Mouse (Mus musculus) retina, postnatal 7 days (tissue): ENCODE data around the gene Gxylt1.
A peak's percentile ranks its signal among the peaks of the same experiment; 100 is the strongest.
"Not testable (repeated sequence)": the region's sequence is repeated elsewhere in the genome, so short reads cannot be mapped to it uniquely, and the experiment has no call there.

Experiments used
- DNase-seq: peaks from one replicate; pipeline ENCODE4 v3.0.0-alpha.2; 2012; ENCODE audit warnings: low read depth, low spot score

Gene Gxylt1

DNA sequence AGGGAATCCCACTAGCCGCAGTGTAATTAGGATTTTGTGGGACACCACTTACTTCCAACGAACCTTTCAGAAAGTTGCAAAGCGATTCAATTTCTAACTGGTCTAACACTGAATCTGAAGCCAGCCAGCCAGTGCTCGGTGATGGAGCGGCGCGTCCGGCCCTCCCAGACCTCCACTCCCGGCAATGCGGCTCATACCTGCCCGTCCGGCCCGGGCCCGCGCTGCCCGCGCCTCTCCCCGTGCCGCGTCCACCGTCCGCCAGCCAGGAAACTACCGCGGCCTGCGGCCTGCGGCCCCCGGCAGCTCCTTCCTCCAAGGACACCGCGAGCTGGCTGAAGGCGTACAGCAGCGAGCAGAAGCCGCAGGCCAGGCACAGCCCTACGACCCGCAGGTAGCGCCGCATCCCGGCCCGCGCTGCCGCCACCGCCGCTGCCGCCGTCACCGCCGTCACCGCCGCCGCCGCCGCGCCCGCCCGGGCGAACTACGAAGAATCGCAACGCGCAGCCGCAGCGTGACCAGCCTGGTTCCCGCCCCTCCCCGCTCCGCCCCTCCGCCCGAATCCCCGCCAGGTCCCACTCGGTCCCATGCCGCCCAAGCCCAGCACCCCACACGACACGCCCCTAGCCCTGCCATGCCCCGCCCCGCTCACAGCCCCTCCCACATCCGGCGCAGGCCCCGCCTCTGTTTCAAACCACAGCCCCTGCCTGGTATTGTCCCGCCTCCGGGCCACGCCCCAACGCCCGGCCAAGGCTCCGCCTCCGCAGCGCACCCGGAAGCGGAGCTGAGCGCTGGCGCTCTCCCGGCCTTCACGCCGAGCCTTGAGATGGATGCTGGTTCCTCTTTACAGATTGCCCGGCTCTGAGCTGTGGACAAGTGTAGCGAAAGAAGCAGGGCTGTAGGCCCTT, at the start of gene Gxylt1:
Gene Gxylt1 (minus strand): TSS at position 501 of the 905 bp plus-strand sequence.
- peak; percentile 93 for DNase-seq

DNA sequence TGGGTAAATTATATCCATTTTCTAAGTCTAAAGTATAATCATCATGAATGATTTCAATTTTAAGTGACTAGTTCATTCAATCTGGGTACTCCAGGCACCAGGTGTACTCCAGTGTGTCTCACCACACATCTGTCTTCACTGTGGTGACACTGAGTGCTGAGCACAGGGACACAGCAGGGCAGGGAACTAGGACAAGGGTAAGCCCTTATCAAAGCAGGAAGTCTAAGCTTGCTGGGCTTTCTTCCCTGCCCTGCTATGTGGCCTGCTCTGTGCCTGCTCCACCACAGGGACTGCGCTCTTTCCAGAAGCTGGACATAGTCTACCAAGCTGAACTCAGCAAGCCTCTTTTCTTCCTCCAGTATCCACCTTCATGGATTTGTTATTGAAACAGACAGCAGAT, 43.8 kb upstream of the Gxylt1 start:
- DNase-seq, result no peak

DNA sequence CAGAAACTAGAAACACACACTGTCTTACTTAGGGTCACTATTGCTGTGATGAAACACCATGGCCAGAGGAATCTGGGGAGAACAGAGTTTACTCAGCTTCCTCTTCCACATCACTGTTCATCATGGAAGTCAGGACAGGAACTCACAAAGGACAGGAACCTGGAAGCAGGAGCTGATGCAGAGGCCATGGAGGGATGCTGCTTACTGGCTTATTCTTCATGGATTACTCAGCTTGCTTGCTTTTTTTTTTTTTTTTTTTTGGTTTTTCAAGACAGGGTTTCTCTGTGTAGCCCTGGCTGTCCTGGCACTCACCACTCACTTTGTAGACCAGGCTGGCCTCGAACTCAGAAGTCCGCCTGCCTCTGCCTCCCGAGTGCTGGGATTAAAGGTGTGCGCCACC, 35.3 kb upstream of the Gxylt1 start:
- DNase-seq, result not testable (repeated sequence)

DNA sequence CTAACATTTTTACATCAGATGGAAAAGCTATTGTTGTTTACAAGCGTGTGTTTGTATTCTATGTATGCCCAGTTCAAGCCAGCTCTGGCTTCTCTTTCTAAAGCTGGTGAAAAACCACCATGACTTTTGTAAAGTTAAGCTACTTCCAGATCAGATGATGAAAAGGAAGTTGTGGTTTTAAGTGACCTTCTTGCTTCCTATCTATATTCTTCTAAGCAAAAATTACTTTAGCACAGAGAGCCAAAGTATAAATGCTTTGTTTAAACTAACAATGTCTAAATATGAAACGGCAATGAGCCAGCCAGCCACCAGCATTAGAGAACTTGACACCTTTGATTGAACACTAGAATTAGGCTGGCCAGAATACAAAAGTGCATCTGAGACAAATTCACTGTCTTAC, 23.2 kb upstream of the Gxylt1 start:
- DNase-seq, result no peak

DNA sequence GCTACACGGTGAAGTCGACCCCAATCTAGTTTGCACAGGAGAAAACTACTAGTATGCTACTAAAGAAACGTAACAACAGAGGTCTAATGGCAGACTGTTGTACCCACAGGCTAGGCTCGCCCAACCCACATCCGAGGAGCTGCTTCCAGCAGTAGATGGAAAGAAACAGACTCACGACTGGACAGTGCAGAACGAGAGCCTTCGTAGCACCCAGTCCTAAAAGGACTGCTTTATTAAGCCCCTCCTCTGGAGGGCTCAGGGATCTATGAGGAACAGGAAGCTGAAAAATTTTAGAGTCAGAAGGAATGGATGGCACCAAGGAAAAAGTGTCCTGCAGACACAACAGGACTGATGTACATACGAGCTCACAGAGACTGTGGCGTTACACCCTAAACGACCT, 19.5 kb upstream of the Gxylt1 start:
- no peak for DNase-seq

DNA sequence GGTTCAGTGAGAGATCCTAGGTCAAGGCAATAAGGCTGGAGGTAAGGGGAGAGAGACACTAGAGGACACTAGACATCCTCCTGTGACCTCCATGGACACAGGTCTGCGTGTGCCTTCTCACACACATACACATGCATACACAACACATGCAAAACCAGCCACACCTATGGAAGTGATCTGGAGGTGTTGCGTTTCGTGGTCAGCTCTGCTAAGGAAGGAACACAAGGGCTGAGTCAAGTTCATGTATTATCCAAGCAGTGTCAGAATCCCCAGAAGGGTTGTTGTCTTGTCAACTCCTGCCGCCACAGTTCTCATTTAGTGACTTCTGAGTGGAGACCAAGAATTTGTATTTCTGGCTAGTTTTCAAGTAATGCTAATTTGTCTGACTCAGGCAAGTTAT, 13.3 kb upstream of the Gxylt1 start:
- DNase-seq, result no peak

DNA sequence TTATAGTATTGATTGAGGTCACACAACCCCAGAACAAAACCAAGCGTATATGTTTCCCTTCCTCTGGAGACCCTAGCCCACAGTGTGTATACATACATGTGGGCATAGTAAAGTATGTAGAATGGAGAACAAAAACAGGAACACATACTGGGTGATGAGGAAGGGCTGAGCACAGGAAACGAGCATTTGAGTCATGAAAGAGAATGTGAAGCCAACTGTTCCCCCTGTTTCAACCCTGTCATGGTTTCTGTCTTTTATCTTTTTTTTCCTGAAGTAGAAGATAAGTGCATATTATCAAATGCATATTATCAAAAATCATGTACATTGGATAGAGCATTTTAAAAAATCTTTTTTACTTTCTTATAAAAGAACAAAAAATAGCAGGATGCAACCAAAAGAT, 12.6 kb upstream of the Gxylt1 start:
- DNase-seq, result no peak

DNA sequence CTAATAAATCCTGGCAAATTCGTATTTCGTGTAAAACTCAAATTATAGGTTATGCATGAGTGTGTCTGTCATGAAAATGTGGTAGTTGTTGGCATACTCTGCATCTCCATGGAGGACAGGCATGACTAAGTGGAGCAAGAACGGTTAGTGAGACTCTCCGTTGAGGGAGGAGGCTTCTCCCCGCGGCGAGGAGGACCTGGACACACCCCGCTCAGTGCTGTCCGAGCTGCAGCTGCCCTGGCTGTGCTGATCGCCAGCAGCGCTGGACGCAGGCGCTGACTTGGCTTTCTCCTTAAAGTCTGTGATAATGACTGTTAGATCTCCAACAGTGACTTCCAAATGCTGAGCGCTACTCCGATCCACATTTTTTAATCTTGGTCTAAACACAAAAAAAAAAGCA, 10.3 kb upstream of the Gxylt1 start:
- no peak for DNase-seq

DNA sequence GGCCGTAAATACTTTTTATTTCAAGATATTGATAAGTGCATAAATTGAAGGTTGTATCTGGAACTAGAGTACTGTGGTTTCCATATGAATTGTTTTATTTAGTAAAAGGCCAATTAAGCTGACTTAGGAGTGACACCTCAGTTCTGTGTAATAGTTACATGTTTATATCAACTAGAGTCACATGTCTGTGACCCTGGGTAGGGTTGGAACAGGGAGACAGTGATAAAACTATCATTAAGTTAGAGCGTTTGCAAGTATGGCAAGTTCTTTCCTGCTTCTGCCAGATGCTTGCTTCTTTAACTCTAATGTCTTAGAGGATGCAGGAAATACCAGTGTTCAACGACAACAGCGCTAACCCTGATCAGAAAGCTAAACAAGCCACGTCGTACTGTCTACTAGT, 9.3 kb upstream of the Gxylt1 start:
- DNase-seq, result no peak

DNA sequence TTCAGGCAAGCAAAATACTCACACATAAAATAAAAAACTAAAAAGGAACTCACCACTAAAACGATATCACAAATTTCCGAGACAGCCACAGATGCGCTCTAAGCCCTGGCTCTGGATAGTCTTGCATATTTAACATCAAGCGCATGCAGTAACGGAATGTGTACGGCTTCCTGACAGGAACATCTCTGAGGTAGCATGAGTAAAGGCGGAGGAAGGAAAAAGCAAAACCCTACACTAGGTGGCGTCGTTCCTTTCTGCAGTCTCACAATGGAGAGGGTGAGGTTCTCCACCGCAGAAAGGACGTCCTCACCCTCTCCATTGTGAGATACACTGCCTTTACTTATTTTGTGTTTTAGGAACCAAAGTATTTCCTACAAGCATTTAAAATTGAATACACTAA, 8.4 kb upstream of the Gxylt1 start:
- no peak for DNase-seq

DNA sequence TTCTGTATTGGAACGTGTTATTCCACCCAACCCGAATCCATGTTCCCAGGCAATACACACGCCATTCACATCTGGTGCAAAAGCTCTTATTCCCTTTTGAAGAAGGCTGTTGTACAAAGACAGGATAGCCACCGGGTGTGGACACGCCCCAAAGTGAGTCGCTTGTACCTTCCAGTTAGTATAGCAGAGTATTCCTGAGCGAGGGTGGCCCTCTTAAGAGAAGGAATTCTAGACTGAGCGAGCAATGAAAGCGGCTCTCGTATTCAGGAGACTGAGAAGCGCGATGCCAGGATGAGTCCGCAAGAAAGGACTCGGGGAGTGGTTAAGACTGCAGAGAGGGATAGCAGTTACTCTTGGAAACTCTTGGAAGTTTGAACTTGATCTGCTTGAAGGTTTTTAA, 1.3 kb upstream of the Gxylt1 start:
- no peak for DNase-seq

DNA sequence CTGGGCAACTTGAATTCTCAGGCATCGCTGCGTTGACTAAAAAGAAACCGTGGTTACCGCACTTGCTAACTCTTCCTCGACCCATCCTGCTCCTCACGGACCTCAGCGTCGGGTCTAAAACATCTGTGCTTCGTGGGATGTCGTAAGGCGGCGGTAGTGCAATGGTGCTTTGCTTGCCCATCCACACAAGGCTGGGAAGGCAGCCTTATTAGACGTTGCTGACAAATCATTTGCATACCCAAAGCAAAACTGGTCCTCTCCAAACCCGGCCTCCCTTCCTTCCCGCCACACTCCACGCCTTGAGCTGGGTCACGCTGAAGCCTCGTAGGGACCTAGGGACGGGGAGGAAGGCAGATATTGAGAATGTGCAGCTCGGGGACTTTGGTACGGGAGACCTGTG, 644 bp upstream of the Gxylt1 start:
- DNase-seq, result no peak

DNA sequence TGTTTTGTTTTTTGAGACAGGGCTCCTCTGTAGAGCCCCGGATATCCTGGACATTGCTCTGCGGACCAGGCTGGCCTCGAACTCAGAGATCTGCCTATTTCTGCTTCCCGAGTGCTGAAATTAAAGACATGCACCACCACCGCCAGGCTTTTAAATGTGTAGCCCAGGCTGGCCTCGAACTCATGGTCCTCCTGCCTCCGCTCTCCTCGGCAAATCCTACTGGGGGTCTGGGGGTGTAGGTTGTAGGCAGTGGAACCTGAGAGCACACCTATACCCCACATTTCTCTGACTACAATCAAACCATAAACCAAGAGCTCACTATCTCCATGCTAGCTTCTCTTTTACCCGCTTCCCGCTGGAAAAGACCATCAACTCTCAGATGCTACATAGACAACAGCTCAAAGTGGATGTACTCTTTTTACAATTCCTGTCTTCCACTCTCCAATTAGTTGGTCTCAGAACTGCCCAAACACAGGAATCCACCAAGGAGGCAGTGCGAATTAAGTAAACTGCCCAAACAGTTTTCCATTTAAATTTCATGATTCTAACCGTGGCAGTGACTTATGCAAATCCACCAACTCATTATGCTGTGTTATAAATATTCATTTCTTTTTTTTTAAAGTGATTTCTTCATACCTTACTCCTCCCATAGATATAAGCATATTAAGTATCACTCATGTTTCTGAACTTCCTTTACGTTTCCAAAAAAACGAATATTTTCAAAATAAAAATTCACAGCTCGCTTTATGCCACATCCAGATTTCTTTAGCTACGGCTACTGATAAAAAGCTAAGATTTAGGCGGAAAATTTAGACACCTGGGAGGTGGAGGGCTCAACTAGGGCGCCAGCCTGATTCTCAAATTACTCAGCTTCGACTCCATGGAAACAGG, 946 bp downstream of the Gxylt1 start:
- no peak for DNase-seq

DNA sequence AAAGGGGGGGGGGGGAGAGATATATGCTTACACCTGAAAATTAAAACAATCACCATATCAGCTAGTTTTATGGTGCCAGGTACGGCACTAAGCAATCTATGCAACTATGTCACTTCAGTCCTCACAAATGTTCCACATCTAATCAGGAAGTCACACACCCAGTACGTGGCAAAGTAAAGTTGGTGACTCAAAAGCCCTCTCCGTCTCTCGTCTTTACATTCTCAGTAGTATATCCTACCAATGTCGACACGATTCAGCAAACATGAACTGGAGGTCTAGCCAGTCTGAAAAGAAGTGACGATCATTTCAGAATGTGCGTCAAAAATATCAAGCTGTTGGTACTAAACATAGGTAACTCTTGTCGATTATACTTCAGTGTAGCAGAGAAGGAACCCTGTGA, 2.0 kb downstream of the Gxylt1 start:
- no peak for DNase-seq

DNA sequence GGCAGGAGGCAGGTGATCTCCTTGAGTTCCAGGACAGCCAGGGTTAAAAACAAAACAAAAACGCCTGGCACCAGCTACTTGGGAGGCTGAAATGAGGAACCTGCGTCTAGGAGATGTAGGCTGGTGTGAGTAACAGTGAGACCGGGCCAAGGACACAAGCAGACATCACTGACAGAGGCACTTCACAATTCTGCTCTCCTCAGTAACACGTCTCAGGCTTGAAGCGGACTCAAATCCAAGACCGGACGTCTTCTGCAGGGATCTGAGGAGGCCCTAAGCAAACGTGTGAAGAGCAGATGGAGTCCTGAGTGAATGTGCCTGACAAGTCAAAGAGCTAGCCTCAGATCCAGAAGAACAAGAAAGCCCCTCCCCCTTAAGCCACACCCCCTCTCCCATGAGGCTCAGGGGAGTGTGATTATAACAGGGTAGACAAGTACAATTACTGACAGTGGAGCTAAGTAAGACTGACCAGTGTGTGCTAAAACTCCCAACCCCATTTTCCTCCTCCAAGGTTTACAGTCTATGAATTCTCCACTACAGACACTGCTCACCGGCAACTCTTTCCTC, 4.6 kb downstream of the Gxylt1 start:
- no peak for DNase-seq

DNA sequence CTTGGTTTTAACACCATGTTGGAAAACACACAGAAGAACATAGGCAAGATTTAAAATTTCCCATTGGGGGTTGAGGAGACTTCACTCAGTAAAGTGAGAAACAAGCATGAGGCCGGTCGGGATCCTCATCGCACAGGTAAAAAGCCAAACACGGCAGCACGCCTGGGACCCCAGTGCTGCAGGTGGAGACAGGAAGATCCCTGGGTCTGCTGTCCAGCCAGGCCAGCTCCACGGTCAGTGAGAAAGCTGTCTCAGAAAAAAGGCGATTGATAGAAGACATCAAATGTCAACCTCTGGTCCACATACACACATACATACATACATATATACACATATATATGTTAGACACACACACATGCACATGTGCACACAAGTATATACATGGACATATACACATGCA, 5.4 kb downstream of the Gxylt1 start:
- no peak for DNase-seq

DNA sequence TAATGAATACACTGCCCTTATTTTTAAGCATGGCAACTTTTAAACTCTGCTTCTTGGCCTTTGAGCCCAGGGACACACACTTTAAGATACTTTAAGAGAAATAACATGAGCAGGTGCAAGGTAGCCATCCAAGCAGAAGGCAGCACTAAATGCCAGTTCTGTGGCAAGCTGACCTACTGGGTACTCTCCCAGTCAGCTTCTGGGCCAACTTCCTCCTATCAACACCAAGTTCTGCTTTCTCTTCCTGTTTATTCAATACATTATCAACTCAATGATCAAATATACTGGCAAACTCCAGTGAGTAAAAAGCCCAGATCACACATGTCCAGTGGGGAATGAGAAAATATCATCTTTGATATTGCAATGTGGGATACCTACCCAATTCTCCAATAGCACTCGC, 7.0 kb downstream of the Gxylt1 start:
- DNase-seq, result no peak

DNA sequence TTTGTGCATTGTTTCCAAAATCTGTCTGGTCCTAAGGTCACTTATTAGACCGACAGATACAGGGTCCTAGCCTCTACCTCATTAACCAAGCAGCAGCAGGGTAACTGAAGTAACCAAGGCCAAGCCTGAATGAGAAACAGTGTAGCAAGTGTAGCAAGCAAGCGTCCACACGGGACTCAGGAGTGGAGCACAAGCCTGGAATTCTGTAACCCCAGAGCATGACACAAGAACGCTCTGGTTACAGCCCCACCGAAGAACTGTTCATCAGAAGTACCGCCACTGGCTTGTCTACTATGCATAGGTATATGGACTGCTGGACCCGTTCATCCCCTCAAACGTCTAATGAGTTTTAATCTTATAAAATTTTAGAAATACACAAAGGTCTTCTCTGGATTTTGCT, 7.5 kb downstream of the Gxylt1 start:
- DNase-seq, result no peak

DNA sequence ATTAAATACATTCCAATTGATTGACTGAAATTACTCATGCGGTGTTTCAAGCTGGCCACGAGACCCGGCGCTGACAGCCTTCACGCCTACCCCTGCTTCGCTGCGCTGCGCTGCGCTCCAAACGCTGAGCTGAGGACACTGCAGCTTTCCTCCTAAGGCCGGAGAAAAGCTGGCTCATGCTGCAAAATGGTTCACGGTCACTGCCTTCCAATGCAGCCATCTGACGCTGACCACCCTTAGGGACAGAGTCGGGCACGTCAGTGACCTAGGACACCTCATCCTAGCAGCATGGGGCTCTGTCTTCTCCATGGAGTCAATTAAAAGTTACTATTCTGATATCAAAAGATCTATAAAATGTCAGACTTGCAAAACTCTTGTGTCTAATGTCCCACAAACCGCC, 8.6 kb downstream of the Gxylt1 start:
- no peak for DNase-seq

DNA sequence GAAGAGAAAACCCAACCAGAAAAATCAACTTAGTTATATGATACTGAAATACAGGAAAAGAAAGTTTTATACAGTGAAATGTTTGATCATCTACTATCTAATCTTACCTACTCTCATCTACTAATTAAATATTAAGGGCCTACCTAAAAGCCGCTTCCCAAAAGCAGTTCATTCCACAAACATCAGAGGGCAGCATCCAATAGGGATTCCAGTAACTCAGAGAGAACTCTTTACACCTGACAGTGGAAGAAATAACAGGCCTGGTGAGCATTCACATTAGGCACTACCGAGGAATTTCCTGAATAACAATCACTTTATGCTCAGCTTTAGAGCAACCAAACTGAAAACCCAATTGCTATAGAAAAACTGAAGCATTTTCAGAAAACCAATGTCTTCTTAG, 9.3 kb downstream of the Gxylt1 start:
- DNase-seq, result peak; percentile 43

DNA sequence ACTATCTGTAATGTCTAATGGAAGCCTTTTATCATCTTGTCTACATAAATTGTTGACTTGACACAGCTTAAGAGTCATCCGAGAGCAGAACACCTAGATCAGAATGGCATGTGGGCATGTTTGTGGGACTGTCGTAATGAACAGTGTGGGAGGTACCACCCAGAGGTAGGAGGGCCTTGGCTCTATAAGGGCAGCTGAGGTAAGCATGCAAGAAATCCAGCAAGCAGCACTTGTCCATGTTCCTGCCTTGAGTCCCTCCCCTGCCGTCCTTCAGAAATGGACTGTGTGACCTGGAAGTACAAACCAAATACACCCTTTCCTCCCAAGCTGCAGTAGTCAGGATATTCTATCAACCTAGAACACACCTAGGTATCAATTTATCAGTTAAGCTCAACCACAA, 9.7 kb downstream of the Gxylt1 start:
- DNase-seq, result no peak

DNA sequence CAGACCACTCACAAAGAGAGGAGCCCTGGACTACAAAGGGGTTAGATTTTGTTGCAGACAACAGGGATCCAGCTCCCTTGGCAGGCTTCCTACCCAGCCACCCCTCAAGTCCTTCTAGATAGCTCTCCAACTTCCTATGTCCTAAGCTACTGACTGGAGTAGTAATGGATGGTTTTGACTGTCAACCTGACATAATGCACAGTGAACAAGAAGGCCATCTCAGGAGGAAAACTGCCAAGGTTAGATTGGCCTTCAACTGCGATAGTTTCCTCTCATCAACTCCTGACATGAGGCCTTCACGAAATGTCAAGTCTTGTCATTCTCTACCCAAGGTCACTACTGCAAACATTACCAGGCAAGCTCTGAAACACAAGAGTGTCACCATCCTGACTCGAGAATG, 10.8 kb downstream of the Gxylt1 start:
- DNase-seq, result no peak
